In the genomic region with DNA sequence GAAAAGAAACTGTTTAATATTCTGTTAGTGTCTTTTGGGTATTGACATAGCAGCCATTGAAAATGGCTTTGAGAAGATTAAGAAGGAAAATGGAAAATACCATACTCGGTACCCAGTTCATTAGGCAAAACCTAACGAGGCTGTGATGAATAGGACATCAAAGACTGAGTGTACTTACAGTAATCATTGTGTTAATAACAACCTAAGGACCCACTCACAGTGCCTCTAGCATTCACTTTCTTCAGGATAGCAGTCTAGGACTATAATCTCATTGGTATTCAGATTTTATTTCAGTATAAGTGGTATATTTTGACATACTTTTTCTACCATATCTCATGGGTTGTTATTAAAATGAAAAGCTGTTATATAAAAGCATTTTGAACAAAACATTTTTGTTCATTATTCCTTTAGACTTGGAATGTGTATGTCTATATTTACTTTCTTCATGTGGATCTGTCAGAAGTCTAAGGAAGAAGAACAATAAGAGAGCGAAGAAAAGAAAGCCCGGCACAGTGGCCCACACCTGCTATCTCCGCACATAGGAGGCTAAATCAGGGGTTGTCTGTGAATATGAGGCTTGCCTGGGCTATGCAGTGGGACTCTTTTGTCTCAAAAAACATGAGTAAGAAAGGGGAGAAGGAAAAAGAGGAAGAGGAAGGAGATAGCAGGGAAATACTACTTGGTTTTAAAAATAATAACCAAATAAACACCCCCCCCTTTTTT, we compare ENCODE assay signal across 12 mouse cellular contexts.
"Had no signal": no experiment of that assay in that cellular context is flagged by ENCODE, and none has a peak within 500 bp of the region (broad histone marks: within the 10 kb centered on the region; RNA-seq: fewer than 3 reads in every experiment).

No protein-coding gene starts in this region.

- H3K27ac ChIP-seq: kidney, postnatal 0 days; left cerebral cortex, adult 2 months; liver, embryonic 13.5 days; macrophage; midbrain, embryonic 13.5 days had no signal

- DNase-seq: kidney, postnatal 25 days; layer of hippocampus, postnatal 36 days; liver, embryonic 13.5 days; lung, adult 2 months; lung, postnatal 14 days; thymus, adult 2 months; thymus, postnatal 14 days; thymus, postnatal 4 days had no signal

- H3K4me2 ChIP-seq: liver, embryonic 13.5 days; midbrain, embryonic 13.5 days had no signal

- H3K9me3 ChIP-seq: liver, embryonic 13.5 days; midbrain, embryonic 13.5 days had no signal

- H3K4me3 ChIP-seq: left cerebral cortex, adult 2 months; liver, embryonic 13.5 days; midbrain, embryonic 13.5 days had no signal

- H3K4me1 ChIP-seq: liver, embryonic 13.5 days; midbrain, embryonic 13.5 days had no signal

- H3K36me3 ChIP-seq: liver, embryonic 13.5 days; midbrain, embryonic 13.5 days had no signal

- ATAC-seq: midbrain, embryonic 13.5 days had no signal

- H3K9ac ChIP-seq: liver, embryonic 13.5 days; midbrain, embryonic 13.5 days had no signal

- H3K27me3 ChIP-seq: liver, embryonic 13.5 days; midbrain, embryonic 13.5 days had no signal
